Mouse (Mus musculus): ENCODE data around the gene Gm9837. TPM values are rescaled to one million over a fixed set of nuclear protein-coding genes. Genes with fewer than 3 reads are reported as not detected.
A peak's percentile ranks its signal among the peaks of the same experiment; 100 is the strongest.

Gm9837 gene
- polyA plus RNA-seq, 1 experiment from 2014 or later = not detected

GRCm38 (mm10) chr11:53466231-53466971, 3.9 kb downstream of the Gm9837 start:
- ATAC-seq (replicated peaks; ENCODE audit: insufficient number of reproducible peaks, insufficient read depth, low FRiP score, low read depth) = peak; percentile 27; the same call in 1 of the 2 replicates
- no peak overlapping the region for H3K27ac ChIP-seq

GRCm38 (mm10) chr11:53463551-53464424, 6.5 kb downstream of the Gm9837 start:
- H3K4me1 ChIP-seq (replicated peaks) = peaks cover 22% of the 10 kb centered on the region
- WGBS = 7% methylated on average over 52 of the region's 55 CpGs
- peak overlapping the region; percentile 92 for H3K4me2 ChIP-seq
- no peaks in the 10 kb centered on the region; the same call in 1 of the 2 replicates for H3K9me3 ChIP-seq (replicated peaks)
- H3K27me3 ChIP-seq = peaks cover 66% of the 10 kb centered on the region
- no peak for ATAC-seq (replicated peaks; ENCODE audit: insufficient number of reproducible peaks, insufficient read depth, low FRiP score, low read depth)
- peak overlapping the region; percentile 53 for H3K4me3 ChIP-seq
- peak overlapping the region; percentile 49 for H3K9ac ChIP-seq
- H3K36me3 ChIP-seq = no peaks in the 10 kb centered on the region
- no peak overlapping the region for H3K27ac ChIP-seq

More at GRCm38 (mm10) chr11:53466231-53466971, 3.9 kb downstream of the Gm9837 start:
- H3K9me3 ChIP-seq (replicated peaks) = no peaks in the 10 kb centered on the region; the same call in 1 of the 2 replicates
- peak overlapping the region; percentile 44 for H3K4me3 ChIP-seq
- peak overlapping the region; percentile 49 for H3K9ac ChIP-seq
- H3K4me1 ChIP-seq (replicated peaks) = peaks cover 35% of the 10 kb centered on the region
- H3K4me2 ChIP-seq = peak overlapping the region; percentile 69
- WGBS = 8% methylated on average over 40 of the region's 40 CpGs
- H3K27me3 ChIP-seq = peaks cover 79% of the 10 kb centered on the region
- no peaks in the 10 kb centered on the region for H3K36me3 ChIP-seq

GRCm38 (mm10) chr11:53461727-53462126, 8.6 kb downstream of the Gm9837 start:
- no peak for ATAC-seq (replicated peaks; ENCODE audit: insufficient number of reproducible peaks, insufficient read depth, low FRiP score, low read depth)
- Histone ChIP-seq H3K27ac (no peak overlapping the region), H3K27me3 (peaks cover 56% of the 10 kb centered on the region), H3K4me1 (replicated peaks) (peaks cover 24% of the 10 kb centered on the region), H3K36me3 (no peaks in the 10 kb centered on the region), H3K9ac (no peak overlapping the region), H3K4me2 (no peak overlapping the region), H3K9me3 (replicated peaks) (no peaks in the 10 kb centered on the region; the same call in 1 of the 2 replicates), H3K4me3 (no peak overlapping the region)
- 39% methylated on average over 5 of the region's 5 CpGs for WGBS

- 62% methylated on average over 3 of the region's 3 CpGs for WGBS
- no peak for ATAC-seq (replicated peaks; ENCODE audit: insufficient number of reproducible peaks, insufficient read depth, low FRiP score, low read depth)
Observed at GRCm38 (mm10) chr11:53460192-53460591, 10.1 kb downstream of the Gm9837 start.

GRCm38 (mm10) chr11:53458996-53459395, 11.3 kb downstream of the Gm9837 start:
- H3K9ac ChIP-seq = no peak overlapping the region
- H3K36me3 ChIP-seq = no peaks in the 10 kb centered on the region
- no peak overlapping the region for H3K4me2 ChIP-seq
- 75% methylated on average over 3 of the region's 3 CpGs for WGBS
- H3K4me3 ChIP-seq = no peak overlapping the region
- H3K27ac ChIP-seq = no peak overlapping the region
- H3K27me3 ChIP-seq = peaks cover 30% of the 10 kb centered on the region
- H3K9me3 ChIP-seq (replicated peaks) = no peaks in the 10 kb centered on the region
- peaks cover 13% of the 10 kb centered on the region for H3K4me1 ChIP-seq (replicated peaks)
- ATAC-seq (replicated peaks; ENCODE audit: insufficient number of reproducible peaks, insufficient read depth, low FRiP score, low read depth) = no peak

More at GRCm38 (mm10) chr11:53460192-53460591, 10.1 kb downstream of the Gm9837 start:
- no peak overlapping the region for H3K4me2 ChIP-seq
- peaks cover 15% of the 10 kb centered on the region for H3K4me1 ChIP-seq (replicated peaks)
- no peak overlapping the region for H3K27ac ChIP-seq
- peaks cover 42% of the 10 kb centered on the region for H3K27me3 ChIP-seq
- H3K4me3 ChIP-seq = no peak overlapping the region
- no peaks in the 10 kb centered on the region; the same call in 1 of the 2 replicates for H3K9me3 ChIP-seq (replicated peaks)
- no peaks in the 10 kb centered on the region for H3K36me3 ChIP-seq
- H3K9ac ChIP-seq = no peak overlapping the region

- ATAC-seq (replicated peaks; ENCODE audit: insufficient number of reproducible peaks, insufficient read depth, low FRiP score, low read depth) = peak; percentile 21; the same call in 1 of the 2 replicates
Observed at GRCm38 (mm10) chr11:53457372-53457954, 12.8 kb downstream of the Gm9837 start.

GRCm38 (mm10) chr11:53456474-53457371, 13.6 kb downstream of the Gm9837 start, which contains the start of the genes Gm10447 and Shroom1:
Gene Gm10447 (minus strand): TSS chr11:53457110.
Gene Shroom1 (plus strand): TSS chr11:53457205.
- Histone ChIP-seq H3K27me3 (peaks cover 7% of the 10 kb centered on the region), H3K4me3 (peak within 1 kb of the TSS; percentile 63), H3K27ac (peak within 1 kb of the TSS; percentile 48; the same call in 1 of the 2 replicates), H3K4me1 (replicated peaks) (peaks cover 5% of the 10 kb centered on the region), H3K36me3 (no peaks in the 10 kb centered on the region), H3K9ac (peak within 1 kb of the TSS; percentile 68), H3K4me2 (peak within 1 kb of the TSS; percentile 95), H3K9me3 (replicated peaks) (no peaks in the 10 kb centered on the region)
- 3% methylated on average over 42 of the region's 42 CpGs for WGBS
- ATAC-seq (replicated peaks; ENCODE audit: insufficient number of reproducible peaks, insufficient read depth, low FRiP score, low read depth) = peak; percentile 79

More at GRCm38 (mm10) chr11:53457372-53457954, 12.8 kb downstream of the Gm9837 start:
- H3K9ac ChIP-seq = peak overlapping the region; percentile 68
- H3K4me3 ChIP-seq = peak overlapping the region; percentile 63
- H3K27ac ChIP-seq = peak overlapping the region; percentile 48; the same call in 1 of the 2 replicates
- H3K4me2 ChIP-seq = peak overlapping the region; percentile 95
- WGBS = 8% methylated on average over 29 of the region's 29 CpGs
- H3K27me3 ChIP-seq = peaks cover 14% of the 10 kb centered on the region
- peaks cover 5% of the 10 kb centered on the region for H3K4me1 ChIP-seq (replicated peaks)
- H3K36me3 ChIP-seq = no peaks in the 10 kb centered on the region
- no peaks in the 10 kb centered on the region for H3K9me3 ChIP-seq (replicated peaks)

- Histone ChIP-seq H3K9ac (no peak overlapping the region), H3K27me3 (no peaks in the 10 kb centered on the region), H3K36me3 (no peaks in the 10 kb centered on the region), H3K4me3 (no peak overlapping the region), H3K4me2 (no peak overlapping the region), H3K4me1 (replicated peaks) (peaks cover 22% of the 10 kb centered on the region), H3K27ac (no peak overlapping the region), H3K9me3 (replicated peaks) (no peaks in the 10 kb centered on the region)
- ATAC-seq (replicated peaks; ENCODE audit: insufficient number of reproducible peaks, insufficient read depth, low FRiP score, low read depth) = no peak
- 72% methylated on average over 5 of the region's 5 CpGs for WGBS
Observed at GRCm38 (mm10) chr11:53453031-53453430, 17.2 kb downstream of the Gm9837 start.

- Histone ChIP-seq H3K36me3 (no peaks in the 10 kb centered on the region), H3K9me3 (replicated peaks) (no peaks in the 10 kb centered on the region), H3K4me3 (no peak overlapping the region), H3K9ac (no peak overlapping the region), H3K4me2 (no peak overlapping the region), H3K4me1 (replicated peaks) (peaks cover 22% of the 10 kb centered on the region), H3K27ac (no peak overlapping the region), H3K27me3 (no peaks in the 10 kb centered on the region)
- no peak for ATAC-seq (replicated peaks; ENCODE audit: insufficient number of reproducible peaks, insufficient read depth, low FRiP score, low read depth)
- WGBS = 95% methylated on average over 9 of the region's 9 CpGs
Observed at GRCm38 (mm10) chr11:53452396-53452795, 17.9 kb downstream of the Gm9837 start.

GRCm38 (mm10) chr11:53451361-53451760, 18.9 kb downstream of the Gm9837 start:
- no peak overlapping the region for H3K4me2 ChIP-seq
- peaks cover 18% of the 10 kb centered on the region for H3K4me1 ChIP-seq (replicated peaks)
- no peaks in the 10 kb centered on the region for H3K36me3 ChIP-seq
- H3K27ac ChIP-seq = no peak overlapping the region
- WGBS = 68% methylated on average over 2 of the region's 2 CpGs
- no peaks in the 10 kb centered on the region for H3K9me3 ChIP-seq (replicated peaks)
- ATAC-seq (replicated peaks; ENCODE audit: insufficient number of reproducible peaks, insufficient read depth, low FRiP score, low read depth) = no peak
- H3K4me3 ChIP-seq = no peak overlapping the region
- H3K9ac ChIP-seq = no peak overlapping the region
- H3K27me3 ChIP-seq = no peaks in the 10 kb centered on the region
